ENCODE assay signal across 24 mouse cellular contexts in the genomic region with DNA sequence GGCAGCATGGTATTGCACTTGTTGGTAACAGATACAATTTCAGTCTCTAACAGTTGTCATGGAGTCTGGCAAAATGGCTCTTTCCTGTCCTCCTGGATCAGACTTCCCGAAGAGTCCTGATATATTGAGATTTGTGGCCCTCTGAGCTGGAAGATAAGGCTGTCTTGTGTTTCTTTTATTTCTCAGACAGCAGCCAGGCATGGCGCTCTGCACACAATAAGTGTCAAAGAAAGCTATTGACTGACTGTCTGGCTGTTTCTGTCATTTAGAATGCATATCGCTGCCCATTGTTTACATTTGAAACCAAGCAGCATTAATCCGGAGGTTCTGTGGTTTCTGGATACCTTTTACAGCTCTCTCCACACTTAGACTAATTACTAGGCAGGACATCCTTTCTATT.
DNase-seq lines count a peak whose midpoint lies in the region; ATAC-seq lines count a peak whose summit lies in the region.
"Had no signal": no experiment of that assay in that cellular context is flagged by ENCODE, and none has a peak within 500 bp of the region (broad histone marks: within the 10 kb centered on the region; RNA-seq: fewer than 3 reads in every experiment).

No protein-coding gene starts in this region.

- no peak for ATAC-seq in forebrain, embryonic 14.5 days
- ATAC-seq in forebrain, embryonic 16.5 days = no peak
- no peak for ATAC-seq in midbrain, embryonic 13.5 days
- ATAC-seq in midbrain, embryonic 14.5 days (ENCODE audit: low FRiP score, low TSS enrichment) = no peak
- ATAC-seq in midbrain, embryonic 15.5 days (replicated peaks) = no peak
- no peak for ATAC-seq in heart, embryonic 11.5 days (replicated peaks; ENCODE audit: insufficient number of reproducible peaks, low FRiP score, low TSS enrichment)
- ATAC-seq: CD4-positive, CD25-positive, alpha-beta regulatory T cell, adult 4 months; forebrain, embryonic 13.5 days; intestine, postnatal 0 days had no signal

- H3K9ac ChIP-seq in forebrain, embryonic 14.5 days (ENCODE audit: low read length) = no peak overlapping the region
- no peak overlapping the region for H3K9ac ChIP-seq in forebrain, embryonic 16.5 days (replicated peaks; ENCODE audit: low read depth, low read length)
- H3K9ac ChIP-seq in midbrain, embryonic 13.5 days (replicated peaks) = no peak overlapping the region
- H3K9ac ChIP-seq in midbrain, embryonic 14.5 days (replicated peaks; ENCODE audit: low read length) = no peak overlapping the region
- H3K9ac ChIP-seq in midbrain, embryonic 15.5 days = no peak overlapping the region
- H3K9ac ChIP-seq in heart, embryonic 11.5 days (ENCODE audit: low read depth, low read length) = no peak overlapping the region
- H3K9ac ChIP-seq: embryonic facial prominence, embryonic 12.5 days; embryonic facial prominence, embryonic 15.5 days; forebrain, embryonic 13.5 days; heart, embryonic 13.5 days; hindbrain, embryonic 15.5 days had no signal

- H3K4me2 ChIP-seq in forebrain, embryonic 14.5 days (ENCODE audit: low read length) = no peak overlapping the region
- no peak overlapping the region for H3K4me2 ChIP-seq in forebrain, embryonic 16.5 days (ENCODE audit: low read length)
- H3K4me2 ChIP-seq in midbrain, embryonic 13.5 days (replicated peaks) = no peak overlapping the region
- no peak overlapping the region for H3K4me2 ChIP-seq in midbrain, embryonic 14.5 days (ENCODE audit: low read length)
- H3K4me2 ChIP-seq in midbrain, embryonic 15.5 days = no peak overlapping the region
- H3K4me2 ChIP-seq in heart, embryonic 11.5 days = no peak overlapping the region
- H3K4me2 ChIP-seq: embryonic facial prominence, embryonic 12.5 days; embryonic facial prominence, embryonic 15.5 days; forebrain, embryonic 13.5 days; heart, embryonic 13.5 days; hindbrain, embryonic 15.5 days had no signal

- WGBS in forebrain, embryonic 14.5 days = 14% methylated on average over 4 of the region's 4 CpGs
- WGBS in forebrain, embryonic 16.5 days = 9% methylated on average over 4 of the region's 4 CpGs
- whole genome bisulfite sequencing in midbrain, embryonic 10.5 days = 27% methylated on average over 4 of the region's 4 CpGs
- 10% methylated on average over 4 of the region's 4 CpGs for WGBS in midbrain, embryonic 13.5 days
- 4% methylated on average over 4 of the region's 4 CpGs for WGBS in midbrain, embryonic 14.5 days
- 12% methylated on average over 4 of the region's 4 CpGs for WGBS in midbrain, embryonic 15.5 days
- WGBS in heart, embryonic 11.5 days (ENCODE audit: insufficient replicate concordance) = 43% methylated on average over 4 of the region's 4 CpGs

- no peaks in the 10 kb centered on the region for H3K9me3 ChIP-seq in forebrain, embryonic 14.5 days (replicated peaks; ENCODE audit: control insufficient read depth, low read length)
- H3K9me3 ChIP-seq in forebrain, embryonic 16.5 days (ENCODE audit: control insufficient read depth, low read length) = no peaks in the 10 kb centered on the region
- no peaks in the 10 kb centered on the region for H3K9me3 ChIP-seq in midbrain, embryonic 10.5 days (replicated peaks)
- H3K9me3 ChIP-seq in midbrain, embryonic 13.5 days = no peaks in the 10 kb centered on the region
- no peaks in the 10 kb centered on the region for H3K9me3 ChIP-seq in midbrain, embryonic 14.5 days (ENCODE audit: control insufficient read depth, low read length)
- no peaks in the 10 kb centered on the region for H3K9me3 ChIP-seq in midbrain, embryonic 15.5 days
- no peaks in the 10 kb centered on the region for H3K9me3 ChIP-seq in heart, embryonic 11.5 days (replicated peaks; ENCODE audit: control insufficient read depth, low read length)
- H3K9me3 ChIP-seq: embryonic facial prominence, embryonic 12.5 days; embryonic facial prominence, embryonic 15.5 days; forebrain, embryonic 13.5 days; heart, embryonic 13.5 days; hindbrain, embryonic 15.5 days had no signal

- H3K4me3 ChIP-seq in forebrain, embryonic 14.5 days (ENCODE audit: low read depth, low read length) = no peak overlapping the region
- H3K4me3 ChIP-seq in forebrain, embryonic 16.5 days (replicated peaks; ENCODE audit: low read length) = no peak overlapping the region
- no peak overlapping the region for H3K4me3 ChIP-seq in midbrain, embryonic 10.5 days
- H3K4me3 ChIP-seq in midbrain, embryonic 13.5 days (replicated peaks) = no peak overlapping the region
- no peak overlapping the region for H3K4me3 ChIP-seq in midbrain, embryonic 14.5 days (replicated peaks; ENCODE audit: low read depth, low read length)
- H3K4me3 ChIP-seq in midbrain, embryonic 15.5 days = no peak overlapping the region
- H3K4me3 ChIP-seq in heart, embryonic 11.5 days (ENCODE audit: low read depth, low read length) = no peak overlapping the region
- H3K4me3 ChIP-seq: embryonic facial prominence, embryonic 12.5 days; embryonic facial prominence, embryonic 15.5 days; forebrain, embryonic 13.5 days; heart, embryonic 13.5 days; hindbrain, embryonic 15.5 days had no signal

- H3K27ac ChIP-seq in forebrain, embryonic 14.5 days (ENCODE audit: low read depth, low read length) = no peak overlapping the region
- no peak overlapping the region for H3K27ac ChIP-seq in forebrain, embryonic 16.5 days (ENCODE audit: low read length)
- H3K27ac ChIP-seq in midbrain, embryonic 10.5 days (replicated peaks) = peak overlapping the region; percentile 29; the same call in 1 of the 2 replicates
- H3K27ac ChIP-seq in midbrain, embryonic 13.5 days = no peak overlapping the region
- no peak overlapping the region for H3K27ac ChIP-seq in midbrain, embryonic 14.5 days (replicated peaks; ENCODE audit: low read depth, low read length)
- no peak overlapping the region for H3K27ac ChIP-seq in midbrain, embryonic 15.5 days
- no peak overlapping the region for H3K27ac ChIP-seq in heart, embryonic 11.5 days (ENCODE audit: low read depth, low read length)
- H3K27ac ChIP-seq: embryonic facial prominence, embryonic 12.5 days; embryonic facial prominence, embryonic 15.5 days; forebrain, embryonic 13.5 days; heart, embryonic 13.5 days; hindbrain, embryonic 15.5 days had no signal

- no peaks in the 10 kb centered on the region for H3K36me3 ChIP-seq in forebrain, embryonic 14.5 days (ENCODE audit: control insufficient read depth, insufficient read depth, low read length)
- no peaks in the 10 kb centered on the region for H3K36me3 ChIP-seq in forebrain, embryonic 16.5 days (ENCODE audit: control insufficient read depth, insufficient read depth)
- H3K36me3 ChIP-seq in midbrain, embryonic 10.5 days = no peaks in the 10 kb centered on the region
- no peaks in the 10 kb centered on the region for H3K36me3 ChIP-seq in midbrain, embryonic 13.5 days
- H3K36me3 ChIP-seq in midbrain, embryonic 14.5 days (ENCODE audit: control insufficient read depth, insufficient read depth, low read length) = no peaks in the 10 kb centered on the region
- H3K36me3 ChIP-seq in midbrain, embryonic 15.5 days (replicated peaks) = no peaks in the 10 kb centered on the region
- no peaks in the 10 kb centered on the region for H3K36me3 ChIP-seq in heart, embryonic 11.5 days (ENCODE audit: control insufficient read depth, insufficient read depth, low read length)
- H3K36me3 ChIP-seq: embryonic facial prominence, embryonic 12.5 days; embryonic facial prominence, embryonic 15.5 days; heart, embryonic 13.5 days; hindbrain, embryonic 15.5 days had no signal

- DNase-seq in forebrain, embryonic 14.5 days (ENCODE audit: low spot score) = peak; percentile 3
- DNase-seq in midbrain, embryonic 10.5 days (ENCODE audit: low spot score) = no peak
- DNase-seq in midbrain, embryonic 14.5 days = peak; percentile 13
- DNase-seq in embryo, embryonic 11 days = peak; percentile 13
- DNase-seq: adrenal gland, adult 2 months; adrenal gland, postnatal 14 days; cerebellum, adult 11-12 months; cerebellum, adult 9-10 months; cerebellum, postnatal 14 days; gastrocnemius, postnatal 25 days; heart, adult 18-20 months; heart, postnatal 14 days; heart, postnatal 4 days had no signal

- H3K27me3 ChIP-seq in forebrain, embryonic 14.5 days (replicated peaks; ENCODE audit: control insufficient read depth, insufficient read depth, low read length) = no peaks in the 10 kb centered on the region
- H3K27me3 ChIP-seq in forebrain, embryonic 16.5 days (replicated peaks; ENCODE audit: control insufficient read depth, insufficient read depth, low read length) = no peaks in the 10 kb centered on the region
- H3K27me3 ChIP-seq in midbrain, embryonic 10.5 days (ENCODE audit: low read depth, poor library complexity, severe bottlenecking) = no peaks in the 10 kb centered on the region
- no peaks in the 10 kb centered on the region for H3K27me3 ChIP-seq in midbrain, embryonic 13.5 days
- H3K27me3 ChIP-seq in midbrain, embryonic 14.5 days (ENCODE audit: control insufficient read depth, insufficient read depth, low read length) = no peaks in the 10 kb centered on the region
- H3K27me3 ChIP-seq in midbrain, embryonic 15.5 days (replicated peaks) = no peaks in the 10 kb centered on the region
- H3K27me3 ChIP-seq in heart, embryonic 11.5 days (ENCODE audit: control insufficient read depth, insufficient read depth, low read length) = no peaks in the 10 kb centered on the region
- H3K27me3 ChIP-seq: embryonic facial prominence, embryonic 12.5 days; embryonic facial prominence, embryonic 15.5 days; forebrain, embryonic 13.5 days; heart, embryonic 13.5 days; hindbrain, embryonic 15.5 days had no signal

- H3K4me1 ChIP-seq in forebrain, embryonic 14.5 days (ENCODE audit: control insufficient read depth, insufficient read depth, low read length) = no peaks in the 10 kb centered on the region
- H3K4me1 ChIP-seq in forebrain, embryonic 16.5 days (replicated peaks; ENCODE audit: control insufficient read depth, insufficient read depth, low read length) = 0 out of 2 replicates have a peak, but pooled peaks cover 2% of the 10 kb centered on the region
- H3K4me1 ChIP-seq in midbrain, embryonic 10.5 days = peaks cover 11% of the 10 kb centered on the region
- H3K4me1 ChIP-seq in midbrain, embryonic 13.5 days (replicated peaks) = peaks cover 5% of the 10 kb centered on the region
- 0 out of 2 replicates have a peak, but pooled peaks cover 4% of the 10 kb centered on the region for H3K4me1 ChIP-seq in midbrain, embryonic 14.5 days (ENCODE audit: control insufficient read depth, insufficient read depth, low read length)
- H3K4me1 ChIP-seq in midbrain, embryonic 15.5 days = no peaks in the 10 kb centered on the region
- no peaks in the 10 kb centered on the region for H3K4me1 ChIP-seq in heart, embryonic 11.5 days (ENCODE audit: control insufficient read depth, insufficient read depth, low read length)
- H3K4me1 ChIP-seq: embryonic facial prominence, embryonic 12.5 days; embryonic facial prominence, embryonic 15.5 days; forebrain, embryonic 13.5 days; hindbrain, embryonic 15.5 days had no signal
